Mouse (Mus musculus) embryo, embryonic 9.5 days (tissue): ENCODE measurements at regions not wholly inside any gene's neighbourhood (a gene's known extent, or its start where the extent isn't known, plus 50 kb on each side); places are given as distances from the start of the nearest gene placed in this dataset.

Experiments
- DNase-seq: peaks from one replicate; pipeline ENCODE4 v3.0.0-alpha.2; 2017; ENCODE audit errors: extremely low spot score

GRCm38 (mm10) chr2:83224018-83224417 lies 280.6 kb downstream of the Fsip2 start:
- DNase-seq = no peak

DNA sequence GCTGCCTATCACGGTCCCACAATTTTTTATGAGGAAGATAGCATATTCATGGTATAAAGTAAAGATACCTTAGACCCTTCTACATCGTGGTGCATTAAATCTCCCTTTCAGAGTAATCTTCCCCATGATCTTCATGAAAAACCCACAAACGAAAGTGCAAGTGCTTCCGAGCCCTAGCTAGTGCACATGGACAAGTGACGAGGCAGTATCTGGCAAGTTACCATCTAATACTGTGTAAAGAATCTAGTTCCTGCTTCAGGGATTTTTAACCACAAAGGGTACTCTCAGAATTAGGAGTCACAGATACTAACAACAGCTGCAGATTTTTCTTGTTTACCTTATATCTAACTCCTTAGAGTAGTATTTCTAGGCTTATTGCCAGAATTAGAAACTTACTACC lies 282.8 kb downstream of the Fsip2 start:
- DNase-seq = no peak

DNA sequence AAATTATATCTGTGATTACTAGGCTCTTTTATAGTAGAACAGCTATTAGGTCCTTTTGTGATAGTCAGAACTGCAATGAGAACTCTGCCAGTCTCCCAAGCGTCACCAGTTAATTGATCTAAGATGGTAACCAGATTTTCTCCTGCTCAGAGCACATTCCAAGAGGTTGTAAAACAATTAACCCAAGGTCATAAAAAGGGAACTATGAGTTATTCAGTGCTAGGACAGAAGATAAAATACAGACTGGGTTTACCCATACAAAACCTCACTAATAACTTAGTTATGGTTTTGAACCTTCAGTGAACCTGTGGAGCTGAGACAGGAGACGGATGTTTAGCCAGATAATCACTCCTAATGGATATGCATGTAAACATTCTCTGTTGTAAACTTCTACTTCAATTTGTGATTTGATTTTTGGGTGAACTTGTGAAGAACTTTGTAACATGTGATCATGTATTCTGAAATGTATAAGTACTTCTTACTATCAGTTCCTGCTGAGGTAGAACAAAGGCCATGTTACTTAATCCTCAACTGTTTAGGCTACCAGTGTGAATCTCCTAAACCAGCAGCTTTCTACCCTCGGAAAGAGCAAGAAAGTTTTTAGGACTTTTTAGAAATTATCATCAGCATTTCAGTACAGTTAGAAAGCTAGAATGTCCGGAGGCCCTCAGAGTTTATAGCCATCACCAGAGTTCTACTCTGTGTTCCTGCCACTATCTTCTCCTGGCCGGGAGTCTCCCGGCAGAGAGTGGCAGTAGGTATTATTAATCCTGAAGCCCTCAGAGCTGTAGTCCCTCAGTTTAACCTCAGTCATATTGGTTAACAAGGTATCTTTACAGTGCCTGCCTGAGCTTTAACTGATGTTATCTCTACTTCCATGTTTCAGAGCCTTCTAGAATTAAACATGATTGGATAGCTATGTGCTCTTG lies 308.0 kb downstream of the Fsip2 start:
- no peak for DNase-seq

GRCm38 (mm10) chr2:83256811-83257321 lies 313.4 kb downstream of the Fsip2 start:
- no peak for DNase-seq

DNA sequence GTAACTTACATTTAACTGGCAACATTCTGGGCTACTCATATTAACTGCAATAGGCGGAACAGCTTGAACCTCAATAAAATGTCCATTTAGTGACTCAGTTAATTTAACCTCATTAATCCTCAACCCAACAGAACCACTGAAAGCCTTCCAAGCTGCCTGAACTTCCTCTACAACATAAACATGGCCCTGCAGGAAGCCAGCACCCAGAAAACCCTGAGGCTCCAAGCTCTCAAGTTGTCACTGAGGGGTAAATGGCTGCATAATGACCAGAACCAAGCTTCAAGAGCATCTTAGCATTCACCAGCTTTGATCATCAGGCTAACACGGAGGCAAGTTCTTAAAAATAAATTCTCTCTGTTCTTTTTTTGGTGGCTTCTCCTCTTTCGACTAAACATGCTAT lies 315.2 kb downstream of the Fsip2 start:
- no peak for DNase-seq

DNA sequence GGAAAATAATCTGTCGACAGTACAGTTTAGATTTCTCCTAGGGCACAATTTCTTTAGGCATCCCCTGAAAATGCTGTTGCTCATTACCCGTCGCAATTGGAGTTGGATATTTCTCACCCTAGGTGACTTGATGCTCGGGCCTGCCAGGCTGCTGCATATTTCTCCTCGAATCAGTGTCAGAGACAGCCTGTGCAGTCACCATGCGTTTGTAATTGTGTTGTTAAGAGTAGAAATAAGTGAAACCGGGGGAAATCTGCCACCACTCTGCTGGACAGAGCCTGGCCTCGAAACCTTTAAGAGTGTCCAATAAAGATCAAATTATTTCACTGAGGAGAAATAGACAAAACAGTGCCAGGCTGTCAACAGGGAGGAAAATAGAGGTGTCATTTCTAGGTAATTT lies 340.7 kb upstream of the Zc3h15 start:
- no peak for DNase-seq

DNA sequence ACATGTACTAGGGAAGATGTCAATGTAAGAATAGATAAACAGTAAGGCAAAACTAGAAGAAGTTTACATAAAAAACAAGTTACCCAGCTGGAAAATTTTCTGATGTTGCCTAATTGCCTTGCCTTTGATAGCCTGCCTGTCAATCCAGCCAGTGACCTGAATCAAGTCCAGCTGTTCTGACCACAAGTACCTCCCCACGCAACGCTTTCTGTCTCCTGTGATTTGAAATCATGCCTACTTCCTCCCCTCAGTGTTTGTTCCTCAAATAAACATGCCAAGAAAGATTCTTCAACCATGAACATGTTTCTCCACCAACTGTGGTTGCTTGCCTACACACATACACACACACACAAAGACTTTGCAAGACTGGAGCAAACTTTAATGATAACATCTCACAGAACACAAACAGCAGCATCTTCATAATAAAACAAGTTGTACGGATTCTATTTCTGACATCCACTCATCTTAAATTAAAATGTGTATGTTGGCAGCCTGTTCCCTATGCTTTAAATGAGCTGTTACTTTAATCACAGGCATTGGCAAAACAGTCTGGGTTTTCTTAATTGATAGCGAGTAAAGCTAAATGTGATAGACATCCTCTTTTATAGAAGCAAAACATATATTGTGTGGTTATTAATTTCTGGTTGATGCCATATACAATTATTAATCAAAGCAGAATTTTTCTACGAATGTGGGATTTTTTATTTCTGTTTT lies 312.0 kb upstream of the Zc3h15 start:
- peak; percentile 7 for DNase-seq

- peak; percentile 32 for DNase-seq
These were observed 311.5 kb upstream of the Zc3h15 start for GRCm38 (mm10) chr2:83332770-83333157.

GRCm38 (mm10) chr2:83337364-83337763 lies 306.9 kb upstream of the Zc3h15 start:
- peak; percentile 14 for DNase-seq

- DNase-seq = no peak
These were observed 304.1 kb upstream of the Zc3h15 start for GRCm38 (mm10) chr2:83340168-83340567.
